Mouse (Mus musculus) ES-E14 (cell line): ENCODE results near the gene Gc. TPM values are rescaled to one million over a fixed set of nuclear protein-coding genes. Genes with fewer than 3 reads are reported as not detected.

Experiments used
- DNase-seq: peaks from one replicate; pipeline ENCODE4 v3.0.0-alpha.2; 2013; ENCODE audit warnings: low read depth, low spot score
- H3K27ac ChIP-seq: 2 replicates; pipeline ENCODE4 v1.5.1; 2012; ENCODE audit warnings: low read depth, mild to moderate bottlenecking, low read length, moderate library complexity, mixed read lengths; ENCODE audit not compliant: poor library complexity, insufficient read depth, severe bottlenecking
- H3K36me3 ChIP-seq: 2 replicates; pipeline ENCODE4 v1.6.1; 2012; ENCODE audit warnings: mild to moderate bottlenecking, low read length, moderate library complexity, mixed read lengths; ENCODE audit not compliant: control insufficient read depth, poor library complexity, insufficient read depth, severe bottlenecking
- H3K4me1 ChIP-seq, 2 experiments: fragments of 150-350 bp in 1 of 2; sonication (generic) in 1 of 2; 2 replicates each; pipeline ENCODE4 v1.6.1; 2012; ENCODE audit warnings: low read length in 2 of 2, mild to moderate bottlenecking in 1 of 2, mixed read lengths in 1 of 2; ENCODE audit not compliant: control insufficient read depth in 2 of 2, insufficient read depth in 2 of 2, poor library complexity in 1 of 2
- H3K4me3 ChIP-seq, 2 experiments: fragments of 150-350 bp in 1 of 2; sonication (generic) in 1 of 2; 2 replicates each; pipeline ENCODE4 v1.5.1; 2012; ENCODE audit warnings: low read length in 2 of 2, low read depth in 1 of 2, mild to moderate bottlenecking in 1 of 2, mixed read lengths in 1 of 2; ENCODE audit not compliant: insufficient read depth in 1 of 2, poor library complexity in 1 of 2, severe bottlenecking in 1 of 2
- H3K9ac ChIP-seq: 2 replicates; pipeline ENCODE4 v1.6.1; 2012; ENCODE audit warnings: low read depth, mild to moderate bottlenecking, low read length, mixed read lengths; ENCODE audit not compliant: poor library complexity, insufficient read depth, severe bottlenecking
- H3K9me3 ChIP-seq: fragments of 150-350 bp; sonication (generic); 2 replicates; pipeline ENCODE4 v1.6.1; 2012; ENCODE audit warnings: low read depth, mild to moderate bottlenecking, low read length; ENCODE audit not compliant: control insufficient read depth, insufficient read depth
- CHD2 ChIP-seq: IDR thresholded peaks from 2 replicates; pipeline ENCODE4 v1.6.1; 2014; ENCODE audit warnings: mild to moderate bottlenecking, low read depth, low read length, inconsistent platforms
- HCFC1 ChIP-seq: IDR thresholded peaks from 2 replicates; pipeline ENCODE4 v1.6.1; 2012; ENCODE audit warnings: low read length, inconsistent platforms, borderline replicate concordance; ENCODE audit not compliant: insufficient read depth
- MAFK ChIP-seq: IDR thresholded peaks from 2 replicates; pipeline ENCODE4 v1.6.1; 2014; ENCODE audit warnings: mild to moderate bottlenecking, low read depth, low read length, inconsistent platforms; ENCODE audit not compliant: insufficient read depth
- ZC3H11A ChIP-seq: IDR thresholded peaks from 2 replicates; pipeline ENCODE4 v1.6.1; 2012; ENCODE audit warnings: low read depth, mild to moderate bottlenecking, inconsistent platforms, low read length, borderline replicate concordance
- ZNF384 ChIP-seq: IDR thresholded peaks from 2 replicates; pipeline ENCODE4 v1.6.1; 2012; ENCODE audit warnings: low read depth, low read length, inconsistent platforms
- in situ Hi-C, 2 experiments: fragments of 600-800 bp; cut with MboI; formaldehyde crosslinking; loops; one replicate each; pipeline ENCODE4 v1.15.1; 2025; ENCODE audit warnings: low sequenced_read_pairs in 2 of 2, inconsistent platforms in 1 of 2; ENCODE audit not compliant: unreplicated experiment in 2 of 2
- total RNA-seq: library from RNA; depleted of rRNA; stranded (reverse); fragments of 300-350 nt; gene quantifications from 2 replicates; pipeline ENCODE4 v1.2.3, GENCODE M21; 2012

Gene Gc
- total RNA-seq, 1 experiment = not detected

DNA sequence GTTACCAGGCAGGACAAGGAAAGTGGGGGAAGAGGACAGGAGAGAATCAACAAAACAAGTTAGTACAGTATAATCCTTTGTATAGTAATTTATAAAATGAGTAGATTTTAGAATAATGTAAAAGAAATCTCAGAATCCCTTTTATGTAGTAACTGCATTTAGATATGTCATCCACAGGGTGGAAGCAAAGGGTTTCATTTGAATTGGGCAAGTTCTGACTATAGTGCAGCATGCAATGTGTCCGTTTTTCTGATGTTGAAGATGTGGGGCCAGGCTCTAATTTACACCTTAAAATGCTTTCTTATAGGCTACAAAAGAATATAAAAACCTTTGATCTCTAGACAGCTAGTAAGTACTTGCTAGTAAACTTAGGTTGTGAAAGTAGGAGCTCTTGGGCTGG is 46.2 kb downstream of the Gc start:
- in situ Hi-C loops = no loop called here
- no peak for DNase-seq

DNA sequence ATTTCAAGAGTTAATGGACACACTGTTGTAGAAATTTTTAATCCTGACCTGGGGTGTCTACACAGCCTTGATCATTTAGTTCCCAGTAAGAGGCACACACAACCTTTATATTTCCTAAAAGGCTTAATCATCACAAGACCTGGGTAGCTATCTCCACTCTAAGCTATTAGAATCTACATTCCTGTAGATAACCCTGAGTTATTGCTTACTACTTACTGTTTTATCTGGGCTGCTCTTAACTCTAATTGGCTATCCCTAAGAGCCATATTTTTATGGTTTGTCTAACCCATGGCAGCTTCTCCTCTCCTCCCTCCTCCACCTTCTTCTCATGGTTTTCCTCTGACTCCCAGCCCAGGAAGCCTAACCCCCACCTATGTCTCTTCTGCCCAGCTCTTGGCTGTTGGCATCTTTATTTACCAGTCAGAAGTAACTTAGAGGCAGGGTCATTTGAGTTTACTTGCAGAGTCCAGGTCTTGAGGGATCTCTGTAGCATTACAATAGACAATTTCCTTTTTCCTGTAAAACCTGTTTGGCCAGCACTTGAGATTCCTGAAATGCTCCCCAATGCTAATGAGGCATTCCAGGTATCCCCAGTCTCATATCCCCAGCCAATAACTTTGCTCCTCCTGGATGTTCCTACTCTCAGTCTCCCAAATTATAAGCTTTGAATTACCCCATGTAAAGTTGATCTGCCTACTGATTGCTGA is 50.2 kb downstream of the Gc start:
- no peak for DNase-seq
- Histone ChIP-seq H3K4me1 (0 out of 4 replicates have a peak, but pooled peaks cover 0 to 4% of the 10 kb centered on the region in 2 experiments), H3K36me3 (no peaks in the 10 kb centered on the region), H3K27ac (no peak overlapping the region), H3K9me3 (no peaks in the 10 kb centered on the region), H3K4me3 (no peak overlapping the region), H3K9ac (no peak overlapping the region)
- TF ChIP-seq ZC3H11A = no peak
- TF ChIP-seq MAFK = no peak
- no peak for TF ChIP-seq ZNF384
- TF ChIP-seq CHD2 = no peak
- TF ChIP-seq HCFC1 = no peak
- in situ Hi-C loops = no loop called here

More for the DNA sequence above, 46.2 kb downstream of the Gc start:
- no peak overlapping the region for H3K27ac ChIP-seq
- 0 out of 4 replicates have a peak, but pooled peaks cover 0 to 3% of the 10 kb centered on the region in 2 experiments for H3K4me1 ChIP-seq
- H3K4me3 ChIP-seq = no peak overlapping the region
- H3K9ac ChIP-seq = no peak overlapping the region
- no peaks in the 10 kb centered on the region for H3K36me3 ChIP-seq
- H3K9me3 ChIP-seq = no peaks in the 10 kb centered on the region
- TF ChIP-seq CHD2 (no peak), ZC3H11A (no peak), ZNF384 (no peak), HCFC1 (no peak), MAFK (no peak)

DNA sequence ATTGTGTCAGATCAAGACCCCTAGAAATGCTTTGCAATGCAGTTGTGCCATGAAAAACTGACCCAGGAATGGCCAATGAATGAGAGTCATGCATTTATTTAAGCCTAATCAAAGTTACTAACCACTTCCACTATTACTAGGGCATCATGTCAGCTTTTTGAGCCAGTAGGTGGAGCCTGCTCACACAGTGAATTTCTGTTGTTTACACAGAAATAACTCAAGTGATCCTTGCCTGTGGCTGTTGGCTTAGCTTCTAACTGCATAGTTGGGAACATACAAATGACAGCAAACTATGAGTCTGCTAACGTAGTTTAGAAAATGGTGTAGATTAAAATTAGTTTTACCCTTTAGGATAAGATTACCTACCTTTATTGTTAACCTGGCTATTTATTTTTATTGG is 52.6 kb downstream of the Gc start:
- DNase-seq = no peak
- Histone ChIP-seq H3K9ac (no peak overlapping the region), H3K9me3 (no peaks in the 10 kb centered on the region), H3K4me1 (0 out of 4 replicates have a peak, but pooled peaks cover 0 to 4% of the 10 kb centered on the region in 2 experiments), H3K27ac (no peak overlapping the region), H3K4me3 (no peak overlapping the region), H3K36me3 (no peaks in the 10 kb centered on the region)
- in situ Hi-C loops = no loop called here
- TF ChIP-seq HCFC1 (no peak), ZNF384 (no peak), MAFK (no peak), CHD2 (no peak), ZC3H11A (no peak)

DNA sequence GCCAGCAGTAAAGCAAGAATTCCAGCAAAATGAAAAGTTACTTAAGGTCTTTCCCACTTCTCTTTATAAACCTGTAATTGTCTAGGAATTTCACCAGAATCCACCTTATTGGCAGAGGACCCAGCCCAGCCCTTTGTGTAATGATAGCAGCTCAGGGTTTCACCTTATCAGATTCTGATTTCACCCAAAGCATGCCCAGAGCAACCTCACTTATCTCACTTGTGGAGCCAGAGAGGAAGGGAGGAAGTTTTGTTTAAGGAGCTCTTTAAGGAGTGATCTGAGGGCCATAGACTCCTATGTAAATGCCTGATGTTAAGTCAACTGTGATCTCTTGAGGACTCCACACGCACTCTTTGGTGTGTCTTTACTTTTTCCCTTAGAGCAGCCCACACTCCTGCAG is 67.3 kb downstream of the Gc start:
- Histone ChIP-seq H3K9me3 (no peaks in the 10 kb centered on the region), H3K9ac (no peak overlapping the region), H3K27ac (no peak overlapping the region), H3K4me3 (no peak overlapping the region), H3K36me3 (no peaks in the 10 kb centered on the region), H3K4me1 (no peaks in the 10 kb centered on the region)
- no peak for TF ChIP-seq MAFK
- TF ChIP-seq HCFC1 = no peak
- no peak for TF ChIP-seq ZNF384
- TF ChIP-seq CHD2 = no peak
- TF ChIP-seq ZC3H11A = no peak
- DNase-seq = no peak
- in situ Hi-C loops = loop anchor here in 1 of 2 experiments (25.0 kb wide), 1 partner anchor 603 kb away; no protein-coding TSS in a partner anchor
